Mouse (Mus musculus): Measurements from ENCODE around the gene Taf1b.

DNA sequence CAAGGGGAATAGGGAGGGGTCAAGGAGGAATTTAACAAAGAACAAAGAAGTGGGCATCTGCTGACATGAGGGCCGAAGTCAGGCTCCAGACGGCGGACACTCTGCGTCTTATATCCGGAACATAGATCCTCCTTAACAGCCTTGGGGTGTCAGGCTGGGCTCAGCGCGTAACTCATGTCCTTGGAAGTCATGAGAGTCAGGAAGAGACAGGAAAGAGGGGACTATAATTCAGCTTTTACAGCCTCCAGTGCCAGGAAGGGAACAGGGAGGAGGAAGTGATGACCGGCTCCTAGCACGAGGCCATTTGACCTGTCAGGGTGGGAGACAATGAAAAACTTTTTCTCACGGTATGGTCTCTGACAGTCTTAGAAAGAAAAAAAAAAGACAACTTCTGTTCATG, 37.8 kb upstream of the Taf1b start:
- TF ChIP-seq POLR2A (IDR thresholded peaks at IDR 0.05; ENCODE audit: control insufficient read depth in 1 of 2, insufficient read depth in 1 of 2, low read depth in 1 of 2, low read length in 2 of 2, poor library complexity in 1 of 2): no peak
- TF ChIP-seq HCFC1 (IDR thresholded peaks at IDR 0.05; ENCODE audit: low read depth, low read length): no peak
- TF ChIP-seq E2F4 (IDR thresholded peaks at IDR 0.05; ENCODE audit: borderline replicate concordance, low read depth, low read length): no peak
- TF ChIP-seq JUND (IDR thresholded peaks at IDR 0.05; ENCODE audit: low read depth, low read length): no peak
- no peak for TF ChIP-seq TAL1 (IDR thresholded peaks at IDR 0.05; ENCODE audit: low read length)
